Mouse (Mus musculus) neural tube, embryonic 11.5 days (tissue): ENCODE data around the gene Olfr1023. TPM values are rescaled to one million over a fixed set of nuclear protein-coding genes. Genes with fewer than 3 reads are reported as not detected.

Experiments
- polyA plus RNA-seq: library from polyadenylated mRNA; unstranded; fragments of >200 nt; fragmentation: Nextera tagmentation; extraction: Ambion mirVana; gene quantifications from 2 replicates; pipeline ENCODE4 v1.2.1, GENCODE M21; 2014

The Olfr1023 gene
- polyA plus RNA-seq, 1 experiment from 2014 or later = not detected

Other genes with a start within 250 kb of the Olfr1023 start
- not detected in 2 replicates for gene Olfr1002, start 234.9 kb upstream of the Olfr1023 start, polyA plus RNA-seq
- gene Olfr154, start 221.2 kb upstream of the Olfr1023 start, polyA plus RNA-seq = not detected in 2 replicates
- gene Olfr1006, start 206.9 kb upstream of the Olfr1023 start, polyA plus RNA-seq = not detected in 2 replicates
- not detected in 2 replicates for gene Olfr1008, start 196.2 kb upstream of the Olfr1023 start, polyA plus RNA-seq
- not detected in 2 replicates for gene Olfr1009, start 170.2 kb upstream of the Olfr1023 start, polyA plus RNA-seq
- gene Olfr1012, start 122.9 kb upstream of the Olfr1023 start, polyA plus RNA-seq = not detected in 2 replicates
- not detected in 2 replicates for gene Olfr1013, start 118.5 kb upstream of the Olfr1023 start, polyA plus RNA-seq
- gene Olfr1014, start 112.9 kb upstream of the Olfr1023 start, polyA plus RNA-seq = not detected in 2 replicates
- gene Olfr1015, start 103.6 kb upstream of the Olfr1023 start, polyA plus RNA-seq = not detected in 2 replicates
- gene Olfr1016, start 83.1 kb upstream of the Olfr1023 start, polyA plus RNA-seq = not detected in 2 replicates
- not detected in 2 replicates for gene Olfr1018, start 67.2 kb upstream of the Olfr1023 start, polyA plus RNA-seq
- gene Olfr1019, start 40.2 kb upstream of the Olfr1023 start, polyA plus RNA-seq = not detected in 2 replicates
- not detected in 2 replicates for gene Olfr1020, start 38.6 kb upstream of the Olfr1023 start, polyA plus RNA-seq
- not detected in 2 replicates for gene Olfr1022, start 17.0 kb upstream of the Olfr1023 start, polyA plus RNA-seq
- not detected in 2 replicates for gene Olfr1024, start 19.4 kb downstream of the Olfr1023 start, polyA plus RNA-seq
- not detected in 2 replicates for gene Olfr1025-ps1, start 29.6 kb downstream of the Olfr1023 start, polyA plus RNA-seq
- gene Olfr1026, start 35.9 kb downstream of the Olfr1023 start, polyA plus RNA-seq = not detected in 2 replicates
- not detected in 2 replicates for gene Olfr1028, start 64.8 kb downstream of the Olfr1023 start, polyA plus RNA-seq
- gene Olfr1029, start 88.3 kb downstream of the Olfr1023 start, polyA plus RNA-seq = not detected in 2 replicates
- gene Olfr1030, start 93.6 kb downstream of the Olfr1023 start, polyA plus RNA-seq = not detected in 2 replicates
- gene Olfr1031, start 104.7 kb downstream of the Olfr1023 start, polyA plus RNA-seq = not detected in 2 replicates
- not detected in 2 replicates for gene Olfr1032, start 119.9 kb downstream of the Olfr1023 start, polyA plus RNA-seq
- not detected in 2 replicates for gene Olfr1033, start 135.0 kb downstream of the Olfr1023 start, polyA plus RNA-seq
- not detected in 2 replicates for gene Olfr1034, start 160.2 kb downstream of the Olfr1023 start, polyA plus RNA-seq
- gene Olfr1036, start 188.4 kb downstream of the Olfr1023 start, polyA plus RNA-seq = not detected in 2 replicates
- not detected in 2 replicates for gene Olfr1037, start 201.7 kb downstream of the Olfr1023 start, polyA plus RNA-seq